Mouse (Mus musculus) cerebral cortex, adult 2 months (tissue): ENCODE measurements around the gene Pabpn1l.

Source experiments
- WGBS: fragments of 180-500 bp; shearing (Covaris S2); methylation state at CpG from one replicate; pipeline ENCODE4 v1.1.7; 2018; 5-methylcytosine and 5-hydroxymethylcytosine counted together

Pabpn1l gene

DNA sequence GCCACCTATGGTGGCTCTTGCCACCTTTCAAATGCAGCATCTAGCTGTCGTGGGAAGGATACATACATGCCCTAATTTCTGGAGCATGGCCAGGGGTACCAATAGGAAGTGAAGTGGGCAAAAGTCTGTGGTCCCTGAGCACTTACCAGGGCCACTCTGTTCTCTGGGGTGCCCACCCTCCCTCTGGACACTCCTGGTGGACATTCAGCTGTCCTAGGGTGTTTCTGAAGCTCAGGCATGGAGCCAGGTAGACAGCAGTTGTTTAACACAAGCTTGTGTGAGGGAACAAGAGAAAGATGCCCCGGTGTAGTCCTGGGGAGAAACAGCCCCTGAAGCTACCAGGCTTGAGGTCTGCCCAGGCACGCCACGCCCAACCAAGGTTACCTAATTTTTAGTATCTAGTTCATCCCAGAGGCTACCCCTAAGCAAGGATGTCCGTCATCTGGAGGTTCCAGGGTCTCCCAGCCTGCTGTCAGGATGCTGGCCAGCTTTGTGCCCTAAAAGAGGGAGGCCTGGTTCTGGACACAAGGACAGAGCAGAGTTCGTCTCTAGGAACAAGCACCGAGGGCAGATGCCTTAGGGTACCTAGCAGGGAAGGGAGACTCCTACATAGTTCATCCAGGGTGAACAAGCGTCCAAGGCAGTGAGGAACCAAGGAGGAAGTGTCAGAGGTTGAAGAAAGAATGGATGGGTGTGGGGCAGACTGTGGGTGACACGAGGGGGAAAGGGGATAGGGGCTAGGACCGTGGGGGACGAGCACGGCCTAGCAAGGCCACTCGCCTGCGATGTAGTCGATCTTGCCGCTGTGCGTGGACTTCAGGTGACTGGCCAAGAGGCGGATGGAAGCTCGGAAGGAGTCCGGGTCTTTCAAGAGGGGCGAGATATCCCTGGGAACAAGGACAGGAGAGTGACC, 46.5 kb downstream of the Pabpn1l start:
- WGBS = 14% methylated on average over 21 of the region's 21 CpGs

- WGBS = 69% methylated on average over 8 of the region's 8 CpGs
These were observed 47.3 kb downstream of the Pabpn1l start for GRCm38 (mm10) chr8:122575286-122575685.

- WGBS = 70% methylated on average over 10 of the region's 10 CpGs
These were observed 47.8 kb downstream of the Pabpn1l start for GRCm38 (mm10) chr8:122574667-122575251.

GRCm38 (mm10) chr8:122574264-122574663, 48.3 kb downstream of the Pabpn1l start:
- 69% methylated on average over 3 of the region's 3 CpGs for WGBS

- WGBS = 53% methylated on average over 9 of the region's 9 CpGs
These were observed 49.0 kb downstream of the Pabpn1l start for GRCm38 (mm10) chr8:122573577-122573976.

DNA sequence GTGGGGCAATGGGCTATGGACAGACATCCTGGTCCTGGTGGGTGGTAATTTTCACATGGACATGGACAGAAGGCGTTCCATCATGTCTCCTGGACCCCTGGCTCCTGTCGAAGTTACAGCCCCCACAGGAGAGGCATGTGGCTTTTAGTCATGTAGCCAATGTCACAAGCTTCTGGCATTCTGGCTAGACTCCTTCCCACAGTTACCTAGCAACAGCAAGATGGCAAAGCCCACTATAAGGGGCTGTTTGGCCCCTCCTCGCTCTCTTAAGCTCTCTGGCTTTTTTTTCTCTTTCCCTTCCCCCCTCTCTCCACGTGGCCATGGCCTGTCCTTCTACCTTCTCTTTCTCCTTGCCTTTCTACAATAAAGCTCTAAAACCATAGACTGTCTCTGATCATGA, 49.4 kb downstream of the Pabpn1l start:
- WGBS = 41% methylated on average over 4 of the region's 4 CpGs

DNA sequence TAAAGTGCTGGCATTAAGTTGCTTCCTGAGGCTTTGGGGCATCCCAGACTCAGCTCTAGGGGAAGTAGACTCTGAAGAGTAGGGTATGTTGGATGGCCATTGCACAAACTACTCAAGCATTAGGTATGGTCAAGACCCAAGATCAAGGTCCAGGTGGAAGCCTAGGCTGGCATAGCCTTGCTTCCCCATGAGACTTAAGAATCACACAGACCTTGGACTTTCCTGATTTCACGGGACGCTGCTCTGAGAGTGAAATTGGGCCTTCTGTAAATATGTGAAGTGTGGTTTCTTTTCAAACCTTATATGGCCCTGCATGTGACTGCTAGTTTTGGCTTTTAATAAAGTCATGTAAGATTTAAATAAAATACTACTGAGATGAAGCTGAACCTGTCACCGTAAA, 49.8 kb downstream of the Pabpn1l start:
- 81% methylated on average over 3 of the region's 3 CpGs for WGBS

DNA sequence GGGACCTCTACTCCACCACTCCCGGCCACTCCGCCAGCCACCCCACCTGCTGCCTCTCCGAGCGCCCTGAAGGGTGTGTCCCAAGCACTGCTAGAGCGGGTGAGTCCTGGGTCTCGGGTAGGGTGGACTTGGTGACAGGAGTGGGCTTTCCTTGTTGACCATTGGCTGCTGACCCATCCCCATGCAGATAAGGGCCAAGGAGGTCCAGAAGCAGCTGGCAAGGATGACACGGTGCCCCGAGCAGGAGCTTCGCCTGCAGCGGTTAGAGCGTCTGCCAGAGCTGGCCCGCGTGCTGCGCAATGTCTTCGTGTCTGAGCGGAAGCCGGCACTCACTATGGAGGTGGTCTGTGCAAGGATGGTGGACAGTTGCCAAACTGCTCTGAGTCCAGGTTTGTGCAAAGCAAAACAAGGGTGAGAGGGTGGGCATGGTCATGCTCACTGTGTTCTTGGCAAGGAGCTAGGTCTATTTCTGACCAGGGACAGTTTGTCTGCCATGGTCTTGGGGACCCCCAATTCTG, 50.7 kb downstream of the Pabpn1l start:
- WGBS = 93% methylated on average over 17 of the region's 17 CpGs

DNA sequence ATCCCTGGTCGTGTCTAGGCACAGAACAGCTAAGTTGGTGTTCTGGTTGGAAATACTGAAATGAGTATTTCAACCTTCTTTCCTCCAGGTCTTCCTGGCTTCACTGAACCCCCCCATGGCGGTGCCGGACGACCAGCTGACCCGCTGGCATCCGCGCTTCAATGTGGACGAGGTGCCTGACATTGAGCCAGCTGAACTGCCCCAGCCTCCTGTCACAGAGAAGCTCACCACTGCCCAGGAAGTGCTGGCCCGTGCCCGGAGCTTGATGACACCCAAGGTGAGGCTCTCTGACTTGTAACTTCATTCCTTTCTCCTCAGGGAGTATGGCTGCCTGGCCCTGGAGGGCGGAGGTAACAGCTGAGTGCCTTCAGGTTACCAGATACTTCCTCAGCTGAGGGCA, 51.4 kb downstream of the Pabpn1l start:
- 95% methylated on average over 11 of the region's 11 CpGs for WGBS

- 98% methylated on average over 16 of the region's 16 CpGs for WGBS
These were observed 52.5 kb downstream of the Pabpn1l start for GRCm38 (mm10) chr8:122569996-122570395.
